Mouse (Mus musculus): ENCODE measurements at regions not wholly inside any gene's neighbourhood (a gene's known extent, or its start where the extent isn't known, plus 50 kb on each side); places are given as distances from the start of the nearest gene placed in this dataset.

- DNase-seq = no peak
- intact Hi-C loops (cut with DNase I) = no loop called here
Measured at GRCm38 (mm10) chrX:57784959-57785358, 237.5 kb upstream of the Zic3 start.

- intact Hi-C loops (cut with DNase I) = no loop called here
- no peak for DNase-seq
Measured at GRCm38 (mm10) chrX:57787615-57788014, 234.9 kb upstream of the Zic3 start.

- no peak for DNase-seq
- intact Hi-C loops (cut with DNase I) = no loop called here
Measured at GRCm38 (mm10) chrX:57797956-57798355, 224.5 kb upstream of the Zic3 start.

GRCm38 (mm10) chrX:57798394-57798793 lies 224.1 kb upstream of the Zic3 start:
- intact Hi-C loops (cut with DNase I) = no loop called here
- DNase-seq = no peak

GRCm38 (mm10) chrX:57798869-57799268 lies 223.6 kb upstream of the Zic3 start:
- intact Hi-C loops (cut with DNase I) = no loop called here
- DNase-seq = peak in 1 of 2 experiments; percentile 2
